Mouse (Mus musculus) intestine, embryonic 16.5 days (tissue): ENCODE measurements around the gene Lcp1. TPM values are rescaled to one million over a fixed set of nuclear protein-coding genes. Genes with fewer than 3 reads are reported as not detected.

Source experiments
- ATAC-seq: fragments of 200-750 bp; cut with Nextera tagmentation; 2 replicates; pipeline ENCODE4 v1.8.0; 2017; ENCODE audit warnings: moderate TSS enrichment, moderate library complexity
- H3K27ac ChIP-seq: fragments of 300-500 bp; sonication (generic); 2 replicates; pipeline ENCODE4 v1.5.1; 2014; ENCODE audit warnings: mild to moderate bottlenecking, low read length
- H3K27me3 ChIP-seq: fragments of 300-500 bp; sonication (generic); replicated peaks from 2 replicates; pipeline ENCODE4 v1.6.1; 2014; ENCODE audit warnings: low read length, control low read depth, mixed read lengths; ENCODE audit not compliant: control insufficient read depth, insufficient read depth
- H3K36me3 ChIP-seq: fragments of 300-500 bp; sonication (generic); 2 replicates; pipeline ENCODE4 v1.6.1; 2014; ENCODE audit warnings: low read length, control low read depth; ENCODE audit not compliant: control insufficient read depth, insufficient read depth
- H3K4me1 ChIP-seq: fragments of 300-500 bp; sonication (generic); 2 replicates; pipeline ENCODE4 v1.6.1; 2014; ENCODE audit warnings: low read length, control low read depth, mixed read lengths; ENCODE audit not compliant: control insufficient read depth, insufficient read depth
- H3K4me2 ChIP-seq: fragments of 300-500 bp; sonication (generic); 2 replicates; pipeline ENCODE4 v1.6.1; 2014; ENCODE audit warnings: low read depth, low read length, control low read depth
- H3K4me3 ChIP-seq: fragments of 300-500 bp; sonication (generic); 2 replicates; pipeline ENCODE4 v1.5.1; 2014; ENCODE audit warnings: mild to moderate bottlenecking, low read length
- H3K9ac ChIP-seq: fragments of 300-500 bp; sonication (generic); 2 replicates; pipeline ENCODE4 v1.6.1; 2014; ENCODE audit warnings: low read depth, low read length
- H3K9me3 ChIP-seq: fragments of 300-500 bp; sonication (generic); 2 replicates; pipeline ENCODE4 v1.6.1; 2016; ENCODE audit warnings: low read length, control low read depth; ENCODE audit not compliant: control insufficient read depth
- WGBS: fragments of 180-500 bp; shearing (Covaris S2); extraction: QIAGEN DNeasy Blood & Tissue Kit; methylation state at CpG from one replicate; pipeline ENCODE4 v1.1.7; 2014; 5-methylcytosine and 5-hydroxymethylcytosine counted together
- polyA plus RNA-seq: library from polyadenylated mRNA; unstranded; fragments of >200 nt; fragmentation: Nextera tagmentation; extraction: Ambion mirVana; gene quantifications from 2 replicates; pipeline ENCODE4 v1.2.1, GENCODE M21; 2015

The Lcp1 gene
- polyA plus RNA-seq, 1 experiment from 2014 or later: 105 TPM

DNA sequence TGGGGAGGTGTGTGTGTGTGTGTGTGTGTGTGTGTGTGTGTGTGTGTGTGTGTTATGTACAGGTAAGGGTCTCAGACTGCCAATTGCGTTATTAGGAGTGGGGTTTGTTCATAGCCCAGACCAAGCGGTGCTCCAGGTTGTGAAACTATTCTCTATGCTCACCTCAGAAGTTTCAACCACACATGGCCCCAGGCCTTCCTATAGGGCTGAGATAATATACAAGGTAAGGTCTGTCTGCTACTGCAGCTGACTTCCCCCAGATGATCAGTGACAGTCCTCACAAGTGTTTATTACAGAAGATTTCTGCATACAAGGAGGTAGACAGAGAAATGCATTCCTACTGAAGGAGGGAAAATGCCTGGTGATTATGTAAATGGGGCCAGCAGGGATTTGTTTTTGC is 87.9 kb downstream of the Lcp1 start:
- peak overlapping the region; percentile 65 for H3K27ac ChIP-seq
- no peak overlapping the region for H3K4me3 ChIP-seq
- no peak overlapping the region for H3K9ac ChIP-seq
- peaks cover 3% of the 10 kb centered on the region; the same call in 1 of the 2 replicates for H3K4me1 ChIP-seq
- no peak for ATAC-seq
- H3K9me3 ChIP-seq: no peaks in the 10 kb centered on the region
- WGBS: 89% methylated on average over 2 of the region's 2 CpGs
- H3K36me3 ChIP-seq: 0 out of 2 replicates have a peak, but pooled peaks cover under 1% of the 10 kb centered on the region
- no peak overlapping the region for H3K4me2 ChIP-seq
- no peaks in the 10 kb centered on the region for H3K27me3 ChIP-seq

DNA sequence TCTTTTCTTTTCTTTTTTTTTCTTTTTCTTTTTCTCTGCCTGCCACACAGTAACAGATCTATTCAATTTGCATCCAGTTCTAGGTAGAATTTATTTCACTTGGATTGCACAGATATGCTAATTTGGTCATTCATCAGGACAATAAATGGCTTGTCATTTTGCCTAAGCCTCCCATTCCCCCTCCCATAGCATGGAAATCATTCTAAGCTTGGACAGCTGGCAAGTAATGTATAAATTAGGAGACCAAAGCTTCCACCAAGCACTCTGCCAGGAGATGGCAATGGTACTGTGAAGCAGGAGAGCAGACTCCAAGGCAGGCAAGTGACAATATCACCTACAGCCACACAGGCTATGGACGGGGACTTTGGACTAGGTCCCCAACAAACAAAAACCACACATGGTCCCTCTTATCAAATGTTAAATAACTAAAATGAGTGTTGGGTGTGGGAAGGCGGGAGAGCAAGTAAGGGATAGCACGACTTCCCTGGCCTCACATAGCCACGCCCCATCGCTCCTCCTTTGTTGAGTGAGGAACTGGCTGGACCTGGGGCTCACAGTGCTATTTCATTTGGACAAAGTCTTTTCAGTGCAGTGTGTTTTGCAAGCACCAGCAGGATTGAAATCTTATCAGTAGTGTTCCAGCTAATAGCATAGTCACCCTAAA is 88.5 kb downstream of the Lcp1 start:
- Histone ChIP-seq H3K27ac (peak overlapping the region; percentile 65), H3K9me3 (no peaks in the 10 kb centered on the region), H3K36me3 (0 out of 2 replicates have a peak, but pooled peaks cover 3% of the 10 kb centered on the region), H3K4me1 (peaks cover 3% of the 10 kb centered on the region; the same call in 1 of the 2 replicates), H3K9ac (no peak overlapping the region), H3K27me3 (no peaks in the 10 kb centered on the region), H3K4me3 (no peak overlapping the region), H3K4me2 (no peak overlapping the region)
- peak; percentile 97 for ATAC-seq
- 62% methylated on average over 5 of the region's 5 CpGs for WGBS

DNA sequence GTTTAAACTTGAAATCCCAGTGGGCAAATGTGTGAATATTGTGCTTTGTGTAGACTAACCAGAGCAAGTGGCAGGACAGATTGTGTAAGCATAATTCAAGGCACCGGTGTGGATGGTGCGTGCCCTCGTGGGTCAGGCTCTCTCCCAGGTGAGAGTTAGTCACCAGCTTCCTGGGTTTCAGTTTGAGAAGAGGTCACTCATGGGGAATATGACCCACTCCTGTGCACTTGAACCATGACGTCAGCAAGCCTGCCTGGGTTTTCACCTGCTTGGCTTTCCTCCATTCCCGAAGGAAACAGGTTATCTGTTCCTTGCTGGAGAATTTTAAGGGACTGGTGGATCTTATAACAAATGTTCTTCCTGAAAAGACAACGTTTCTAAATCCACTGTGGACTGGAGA is 91.5 kb downstream of the Lcp1 start:
- H3K9ac ChIP-seq: no peak overlapping the region
- WGBS: 77% methylated on average over 6 of the region's 6 CpGs

DNA sequence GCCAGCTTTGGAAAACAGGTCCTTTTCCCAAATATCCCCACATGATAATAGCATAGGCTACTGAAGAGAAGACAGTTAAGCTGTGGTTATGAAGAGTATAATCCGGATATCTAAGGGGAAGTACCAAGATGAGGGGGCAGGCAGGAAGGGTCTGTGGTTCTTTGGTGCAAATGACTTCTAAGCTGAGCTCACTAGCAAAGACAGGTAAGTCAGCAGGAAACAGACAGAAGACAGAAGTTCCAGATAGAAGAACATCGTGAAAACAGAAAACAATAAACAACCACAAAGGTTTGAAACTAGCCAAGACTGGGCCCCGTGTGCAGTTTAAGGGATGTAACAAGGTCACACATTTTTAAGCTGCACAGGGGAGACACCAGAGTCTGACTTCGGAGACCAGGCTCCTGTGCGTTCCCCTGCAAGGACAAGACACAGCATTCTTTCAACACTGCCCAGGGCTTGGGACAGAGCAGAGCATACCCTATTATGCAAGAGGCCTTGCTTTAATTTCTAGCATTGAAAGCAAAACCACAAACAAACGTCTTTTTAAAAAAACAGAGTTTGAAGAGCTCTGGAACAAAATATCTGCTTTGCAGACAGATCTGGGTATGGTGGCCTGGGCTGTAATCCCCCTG is 96.7 kb downstream of the Lcp1 start:
- H3K4me1 ChIP-seq: no peaks in the 10 kb centered on the region
- WGBS: 73% methylated on average over 6 of the region's 6 CpGs
- 0 out of 2 replicates have a peak, but pooled peaks cover 3% of the 10 kb centered on the region for H3K36me3 ChIP-seq
- H3K9ac ChIP-seq: no peak overlapping the region
- H3K27ac ChIP-seq: no peak overlapping the region
- no peak overlapping the region for H3K4me2 ChIP-seq
- H3K4me3 ChIP-seq: no peak overlapping the region
- H3K27me3 ChIP-seq: no peaks in the 10 kb centered on the region
- no peaks in the 10 kb centered on the region for H3K9me3 ChIP-seq
- no peak for ATAC-seq

More for the DNA sequence above, 91.5 kb downstream of the Lcp1 start:
- Histone ChIP-seq H3K4me3 (no peak overlapping the region), H3K4me2 (no peak overlapping the region), H3K36me3 (0 out of 2 replicates have a peak, but pooled peaks cover 3% of the 10 kb centered on the region), H3K4me1 (peaks cover 3% of the 10 kb centered on the region; the same call in 1 of the 2 replicates), H3K9me3 (no peaks in the 10 kb centered on the region), H3K27me3 (no peaks in the 10 kb centered on the region), H3K27ac (no peak overlapping the region)
- ATAC-seq: no peak

DNA sequence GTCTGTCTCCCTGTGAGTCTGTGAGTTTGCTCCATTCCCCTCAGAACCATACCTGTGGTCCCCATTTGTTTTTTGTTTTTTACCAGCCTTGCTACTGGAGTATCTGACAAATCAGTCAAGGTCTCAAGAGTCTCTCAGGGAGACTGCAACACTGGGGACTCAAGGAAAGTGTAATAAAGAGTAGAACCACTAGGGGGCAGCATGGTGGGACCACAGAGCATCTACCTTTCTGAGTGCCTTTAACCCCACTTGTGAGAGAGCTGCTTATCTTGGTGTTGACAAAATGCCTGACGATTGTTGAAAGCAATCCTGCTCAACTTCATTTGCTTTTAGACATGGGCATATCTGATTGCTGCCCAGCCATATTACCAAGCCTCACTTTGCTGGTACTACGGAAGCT is 98.9 kb downstream of the Lcp1 start:
- H3K9me3 ChIP-seq: no peaks in the 10 kb centered on the region
- no peak overlapping the region for H3K4me2 ChIP-seq
- H3K4me3 ChIP-seq: no peak overlapping the region
- H3K9ac ChIP-seq: no peak overlapping the region
- no peak overlapping the region for H3K27ac ChIP-seq
- ATAC-seq: peak; percentile 13; the same call in 1 of the 2 replicates
- H3K36me3 ChIP-seq: no peaks in the 10 kb centered on the region
- WGBS: 53% methylated on average over 2 of the region's 2 CpGs
- no peaks in the 10 kb centered on the region for H3K27me3 ChIP-seq
- H3K4me1 ChIP-seq: no peaks in the 10 kb centered on the region

DNA sequence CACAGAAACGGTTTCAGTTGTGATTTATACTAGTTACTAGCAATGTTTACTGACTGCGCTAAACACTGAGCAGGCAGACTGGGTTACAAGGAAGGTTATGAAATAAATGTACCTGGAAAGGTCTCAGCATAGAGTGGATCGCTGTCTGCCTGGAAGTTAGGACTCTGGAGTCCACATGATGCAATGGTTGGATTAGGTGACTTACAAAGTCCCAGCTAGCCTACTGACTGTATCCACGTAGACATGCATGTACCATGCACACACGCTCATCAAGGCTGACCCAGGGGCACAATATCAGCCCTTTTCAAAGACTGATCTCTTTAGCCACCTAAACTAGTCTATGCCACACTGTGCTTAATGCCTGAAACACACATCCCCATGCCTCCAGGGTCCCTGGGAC is 102.2 kb downstream of the Lcp1 start:
- no peak overlapping the region for H3K27ac ChIP-seq
- H3K4me1 ChIP-seq: no peaks in the 10 kb centered on the region
- H3K4me2 ChIP-seq: no peak overlapping the region
- no peaks in the 10 kb centered on the region for H3K36me3 ChIP-seq
- 77% methylated on average over 5 of the region's 5 CpGs for WGBS
- H3K9me3 ChIP-seq: no peaks in the 10 kb centered on the region
- H3K9ac ChIP-seq: no peak overlapping the region
- H3K4me3 ChIP-seq: no peak overlapping the region
- no peaks in the 10 kb centered on the region for H3K27me3 ChIP-seq
- 0 out of 2 replicates have a peak, but pooled peaks have one; percentile 28 for ATAC-seq

GRCm38 (mm10) chr14:75235552-75235951 is 104.7 kb downstream of the Lcp1 start:
- WGBS: 84% methylated on average over 8 of the region's 8 CpGs
- no peak overlapping the region for H3K9ac ChIP-seq
- no peak for ATAC-seq
- H3K27ac ChIP-seq: no peak overlapping the region
- no peaks in the 10 kb centered on the region for H3K4me1 ChIP-seq
- H3K27me3 ChIP-seq: no peaks in the 10 kb centered on the region
- H3K36me3 ChIP-seq: no peaks in the 10 kb centered on the region
- H3K9me3 ChIP-seq: no peaks in the 10 kb centered on the region
- no peak overlapping the region for H3K4me2 ChIP-seq
- H3K4me3 ChIP-seq: no peak overlapping the region

- no peaks in the 10 kb centered on the region for H3K27me3 ChIP-seq
Measured at GRCm38 (mm10) chr14:75235955-75236635, 105.2 kb downstream of the Lcp1 start.

GRCm38 (mm10) chr14:75236636-75237003 is 105.7 kb downstream of the Lcp1 start:
- 89% methylated on average over 4 of the region's 4 CpGs for WGBS
- Histone ChIP-seq H3K9me3 (no peaks in the 10 kb centered on the region), H3K4me1 (no peaks in the 10 kb centered on the region), H3K4me2 (no peak overlapping the region), H3K27ac (no peak overlapping the region), H3K9ac (no peak overlapping the region), H3K27me3 (no peaks in the 10 kb centered on the region), H3K4me3 (no peak overlapping the region), H3K36me3 (no peaks in the 10 kb centered on the region)
- ATAC-seq: no peak

More at GRCm38 (mm10) chr14:75235955-75236635, 105.2 kb downstream of the Lcp1 start:
- no peaks in the 10 kb centered on the region for H3K9me3 ChIP-seq
- no peak overlapping the region for H3K9ac ChIP-seq
- H3K27ac ChIP-seq: no peak overlapping the region
- H3K4me2 ChIP-seq: no peak overlapping the region
- ATAC-seq: no peak
- no peak overlapping the region for H3K4me3 ChIP-seq
- no peaks in the 10 kb centered on the region for H3K4me1 ChIP-seq
- 61% methylated on average over 9 of the region's 9 CpGs for WGBS
- no peaks in the 10 kb centered on the region for H3K36me3 ChIP-seq
